Mouse (Mus musculus) right cerebral cortex, postnatal 36 days (tissue): ENCODE measurements around the gene Smurf2.
A peak's percentile ranks its signal among the peaks of the same experiment; 100 is the strongest.

ENCODE experiments used
- DNase-seq, 2 experiments: peaks; one replicate each; pipeline ENCODE4 v3.0.0; 2022; ENCODE audit warnings: low spot score in 2 of 2, mixed read lengths in 1 of 2

Gene Smurf2

DNA sequence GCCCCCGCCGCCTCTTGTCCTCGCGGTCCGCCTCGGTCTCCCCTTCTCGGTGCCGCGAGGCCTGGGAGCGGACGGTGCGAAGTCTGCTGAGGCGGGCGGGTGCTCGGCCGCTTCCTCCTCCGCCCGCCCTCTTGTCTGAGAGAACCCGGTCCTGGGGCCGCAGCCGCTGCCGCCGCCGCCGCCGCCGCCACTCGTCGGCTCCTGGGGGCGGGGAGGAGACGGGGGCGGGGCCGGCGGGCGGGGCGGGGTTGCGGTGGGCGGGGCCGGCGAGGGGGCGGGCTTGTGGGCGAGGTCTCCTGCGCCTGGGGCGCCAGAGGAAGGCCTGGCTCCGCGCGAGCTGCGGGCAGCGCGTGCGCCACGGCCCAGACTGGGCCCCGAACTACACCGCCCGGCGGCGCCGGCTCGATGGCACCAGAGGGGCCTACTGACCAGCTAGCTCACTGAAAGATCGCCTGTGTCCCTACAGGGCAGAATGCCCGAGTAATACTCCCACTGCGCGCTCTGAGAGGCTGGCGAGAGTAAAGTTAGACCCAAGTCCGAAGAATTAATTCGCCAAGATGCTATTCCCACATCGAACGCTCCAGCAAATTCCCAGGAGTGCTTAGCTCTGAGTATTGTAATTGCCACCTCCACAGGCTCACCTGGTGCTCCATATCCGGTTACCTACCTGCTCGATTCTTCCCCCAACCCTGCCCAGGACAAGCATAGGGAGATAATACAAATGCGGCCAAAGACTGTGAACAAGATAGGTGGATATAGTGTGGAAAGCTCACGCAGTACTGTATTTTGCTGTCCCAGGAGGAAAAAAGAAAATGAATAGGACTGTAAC lies at the start of gene Smurf2:
Gene Smurf2 (minus strand): TSS at position 165 of the 829 bp plus-strand sequence.
- peak; percentile 68 to 71 for DNase-seq

DNA sequence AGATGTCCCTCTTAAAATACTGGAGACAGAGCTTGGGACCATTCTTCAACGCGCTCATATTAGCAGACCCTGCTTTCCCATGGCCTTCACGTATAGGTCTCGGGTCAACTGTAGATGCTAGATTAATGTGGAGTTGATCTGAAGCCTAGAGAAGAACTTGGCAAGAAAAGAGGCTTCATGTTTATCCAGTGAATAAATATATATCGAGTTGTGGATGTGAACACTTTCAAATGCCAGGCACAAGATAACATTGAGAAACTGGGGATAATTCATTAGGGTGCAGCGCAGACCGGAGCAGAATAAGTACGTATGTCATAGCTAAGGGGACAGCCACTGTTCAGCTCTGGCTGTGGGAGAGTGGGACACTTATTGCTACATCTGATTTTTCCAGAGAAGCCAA lies 49.3 kb upstream of the Smurf2 start:
- no peak for DNase-seq

DNA sequence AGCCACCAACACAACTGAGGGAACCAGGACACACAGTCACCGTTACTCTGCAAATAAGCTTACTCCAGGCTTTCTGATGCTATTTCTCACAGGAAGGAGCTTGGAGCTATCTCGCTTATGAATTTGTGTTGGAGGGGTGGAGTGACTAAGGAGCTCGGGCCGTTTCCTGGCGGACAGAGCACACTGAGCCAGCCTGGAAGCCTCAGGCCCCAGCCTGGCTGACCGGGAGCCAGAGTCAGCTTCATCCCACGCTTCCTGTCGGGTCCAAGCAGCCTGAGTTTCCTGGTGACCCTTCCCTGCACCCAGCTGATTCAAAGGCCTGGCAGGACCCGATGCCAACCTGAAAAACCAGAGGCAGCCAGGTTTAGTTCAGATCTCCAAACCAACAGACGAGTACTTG lies 47.1 kb upstream of the Smurf2 start:
- no peak for DNase-seq

DNA sequence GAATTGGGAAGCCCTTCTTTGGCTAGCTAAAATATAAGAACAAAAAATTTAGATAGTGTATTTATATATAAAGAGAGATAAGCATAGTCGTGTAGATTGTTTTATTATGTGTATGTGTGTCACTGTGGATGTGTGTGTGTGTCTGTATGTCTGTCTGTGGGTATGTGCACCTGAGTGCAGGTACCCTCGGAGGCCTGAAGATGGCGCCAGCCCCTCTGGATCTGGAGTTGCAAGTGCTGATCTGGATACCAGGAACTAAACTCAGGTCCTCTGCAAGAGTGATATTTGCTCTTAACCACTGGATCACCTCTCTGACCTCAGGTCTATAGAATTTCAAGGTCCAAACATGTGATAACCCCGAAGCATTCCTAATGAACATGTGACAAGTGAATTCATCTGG lies 45.4 kb upstream of the Smurf2 start:
- no peak for DNase-seq

DNA sequence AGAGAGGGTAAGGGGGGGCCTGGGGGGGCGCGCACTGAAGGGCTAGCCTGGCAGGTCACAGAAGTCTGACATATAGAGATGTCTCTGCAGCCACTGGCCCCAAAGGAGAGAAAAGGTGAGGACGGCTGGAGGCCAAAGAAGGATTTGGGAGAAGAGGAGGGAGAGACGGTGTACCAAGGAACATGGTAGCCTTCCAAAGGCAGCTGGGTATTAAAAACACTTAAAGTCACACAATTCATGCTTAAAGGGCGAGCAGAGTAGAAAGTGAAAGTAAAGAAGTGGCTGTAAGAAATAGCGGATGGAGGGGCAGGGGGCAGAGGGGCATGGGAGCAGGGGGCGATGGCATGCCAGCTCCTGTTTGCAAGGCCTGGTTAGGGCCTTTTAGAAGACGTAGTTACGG lies 41.8 kb upstream of the Smurf2 start:
- no peak for DNase-seq

DNA sequence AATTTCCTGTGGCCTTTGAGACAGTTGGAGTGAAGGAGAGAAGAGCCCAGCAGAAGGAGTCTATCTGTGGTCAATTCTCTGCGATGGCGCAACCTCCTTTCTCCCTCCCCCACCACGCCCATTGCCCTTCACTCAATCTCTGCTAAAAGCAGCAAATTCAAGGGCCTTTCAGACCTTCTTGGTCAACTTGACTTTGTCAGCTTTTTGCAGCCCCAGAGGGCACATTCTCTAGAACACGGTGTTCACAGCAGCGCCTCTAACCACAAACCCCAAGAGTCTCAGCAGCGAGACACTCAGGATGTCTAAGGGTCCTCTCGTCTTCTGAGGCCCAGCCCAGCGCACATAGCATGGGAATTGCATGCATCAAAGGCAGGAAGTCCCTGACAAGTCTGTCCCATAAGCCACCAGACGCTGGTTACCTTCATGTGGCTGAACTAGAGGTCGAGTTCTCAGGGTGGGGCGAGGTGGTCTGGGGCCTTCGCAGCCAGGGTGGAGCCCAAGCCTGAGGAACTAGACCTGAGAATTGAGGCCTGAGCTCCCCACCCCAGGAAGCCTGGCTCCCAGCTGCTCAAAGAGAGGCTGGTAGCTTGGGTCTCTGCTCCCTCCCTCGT lies 41.1 kb upstream of the Smurf2 start:
- no peak for DNase-seq

DNA sequence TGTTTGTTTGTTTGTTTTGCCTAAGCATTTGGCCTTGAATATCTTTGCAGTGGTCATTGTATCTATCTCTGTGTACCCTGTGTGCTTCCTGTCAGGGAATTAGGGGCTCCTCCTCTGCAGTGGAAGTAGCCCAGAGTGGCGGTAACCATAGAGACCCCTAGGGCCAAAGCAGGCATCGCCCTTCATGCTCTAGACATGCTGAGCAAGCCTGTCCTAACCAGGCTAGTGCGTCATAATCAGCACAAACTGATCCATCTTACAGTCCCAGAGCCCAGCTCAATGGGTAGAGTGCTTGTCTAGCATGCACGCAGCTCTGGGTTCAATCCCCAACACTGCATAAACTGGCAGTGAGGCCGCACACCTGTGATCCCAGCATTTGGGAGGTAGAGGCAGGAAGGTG lies 38.6 kb upstream of the Smurf2 start:
- no peak for DNase-seq

DNA sequence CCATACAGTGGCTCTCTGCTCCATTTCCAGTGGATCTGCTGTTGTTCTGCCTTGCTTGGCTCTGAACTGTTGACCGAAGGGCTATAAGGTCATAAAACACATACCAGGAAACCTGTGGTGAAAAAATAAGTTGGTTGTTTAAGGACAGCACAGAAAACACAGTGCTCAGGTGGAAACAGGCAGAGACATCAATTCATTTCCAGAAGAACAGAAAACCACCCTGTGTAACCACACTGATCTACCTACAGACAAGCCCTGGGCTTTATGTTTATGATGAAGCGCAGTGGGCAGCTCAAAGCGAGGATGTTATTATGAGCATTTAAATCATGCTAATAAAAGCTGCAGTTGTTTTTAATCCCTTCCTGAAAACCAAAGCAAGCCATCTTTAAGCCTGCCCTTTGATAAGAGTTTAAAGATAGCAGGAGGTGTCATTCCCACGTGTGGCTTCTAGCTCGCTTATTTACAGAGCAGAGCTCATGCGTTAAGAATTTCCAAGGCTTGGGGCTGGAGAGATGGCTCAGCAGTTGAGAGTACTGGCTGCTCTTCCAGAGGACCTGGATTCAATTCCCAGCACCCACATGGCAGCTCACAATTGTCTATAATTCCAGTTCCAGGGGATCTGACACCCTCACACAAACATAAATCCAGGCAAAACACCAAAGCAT lies 38.0 kb upstream of the Smurf2 start:
- DNase-seq: no peak

DNA sequence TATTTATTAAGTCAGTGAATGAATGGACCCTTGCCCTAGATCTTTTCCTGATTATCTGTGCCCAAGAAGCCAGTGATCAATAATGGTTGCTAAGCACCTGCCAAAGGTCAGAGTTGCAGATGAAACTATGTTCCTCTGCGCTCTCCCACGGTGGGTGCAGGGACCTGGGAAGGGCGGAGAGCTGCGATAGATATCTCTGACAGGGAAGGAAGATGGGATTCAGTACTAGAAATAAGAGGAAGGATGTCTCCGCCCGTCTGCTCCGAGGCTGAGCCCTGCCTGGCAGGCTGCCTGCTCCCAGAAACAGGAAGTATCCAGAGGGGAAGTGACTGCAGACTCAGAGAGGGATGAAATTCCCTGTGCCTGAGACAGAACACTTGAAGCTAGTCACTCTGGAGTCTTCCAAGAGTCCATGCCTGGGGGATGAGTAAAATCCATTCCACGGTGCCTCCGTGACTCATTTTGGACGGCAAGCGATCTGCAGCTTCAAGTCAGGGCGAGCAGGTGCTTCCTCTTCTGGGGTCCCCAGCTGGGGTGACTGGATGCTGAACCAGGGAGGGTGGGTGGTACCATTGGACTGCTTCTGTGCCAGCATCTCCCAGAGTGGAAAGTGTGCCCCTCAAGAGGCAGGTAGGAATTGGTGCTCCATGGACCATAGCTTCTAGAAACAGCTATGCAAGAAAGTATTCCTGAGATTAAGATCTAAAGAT lies 36.9 kb upstream of the Smurf2 start:
- no peak for DNase-seq

DNA sequence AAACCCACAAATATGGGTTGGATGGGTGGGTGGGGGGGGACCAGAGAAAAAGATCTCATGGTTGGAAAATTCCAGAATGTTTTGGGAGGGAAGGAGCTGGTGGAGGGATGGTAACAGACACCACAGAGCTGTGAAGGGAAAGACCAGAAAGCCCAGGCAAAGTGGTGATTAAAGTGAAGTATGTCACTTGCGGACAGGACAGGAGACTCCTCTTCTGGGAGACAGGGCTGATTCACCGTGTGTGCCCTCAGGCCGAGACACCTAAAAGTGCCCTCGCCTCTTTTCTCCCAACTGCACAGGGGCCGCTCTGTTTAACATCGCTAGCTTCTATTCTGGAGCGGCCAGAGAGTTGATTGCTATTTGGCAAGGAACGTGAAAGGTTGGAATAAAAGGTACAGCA lies 34.1 kb upstream of the Smurf2 start:
- no peak for DNase-seq

DNA sequence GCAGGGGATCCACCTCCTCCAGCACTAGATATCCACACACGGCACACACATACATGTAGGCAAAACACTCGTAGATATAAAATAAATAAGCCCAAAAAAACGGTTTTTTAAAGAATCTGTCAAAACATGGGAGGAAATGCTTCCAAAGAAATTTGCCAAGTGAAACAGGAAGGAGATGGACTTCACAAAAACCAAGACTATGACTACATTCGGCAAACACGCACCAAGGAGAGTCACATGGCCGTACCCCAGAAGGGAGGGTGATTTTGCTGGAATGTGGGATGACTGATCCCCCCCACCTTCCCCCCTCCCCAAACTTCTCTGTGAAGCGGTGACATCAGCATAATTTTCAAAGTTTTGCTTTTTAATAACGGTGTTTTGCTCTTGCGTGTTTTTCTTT lies 33.6 kb upstream of the Smurf2 start:
- no peak for DNase-seq

DNA sequence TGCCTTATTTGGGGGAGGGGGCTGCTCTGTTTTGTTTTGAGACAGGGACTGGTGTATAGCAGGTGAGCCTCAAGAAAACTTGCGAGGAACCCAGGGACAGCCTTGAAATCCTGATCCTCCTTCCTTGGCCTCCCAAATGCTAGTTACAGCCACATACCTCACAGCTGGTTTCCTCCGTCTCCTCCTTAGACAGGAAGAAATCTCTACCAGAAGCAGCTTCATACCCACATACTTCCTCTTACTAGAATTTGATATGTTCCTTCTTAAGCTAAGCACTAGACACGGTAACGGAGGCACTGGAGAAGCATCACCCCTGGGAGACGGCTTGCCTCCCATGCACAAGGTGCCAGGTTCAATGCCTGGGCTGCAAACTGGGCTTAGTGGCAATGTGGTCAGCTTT lies 16.8 kb upstream of the Smurf2 start:
- DNase-seq: no peak

DNA sequence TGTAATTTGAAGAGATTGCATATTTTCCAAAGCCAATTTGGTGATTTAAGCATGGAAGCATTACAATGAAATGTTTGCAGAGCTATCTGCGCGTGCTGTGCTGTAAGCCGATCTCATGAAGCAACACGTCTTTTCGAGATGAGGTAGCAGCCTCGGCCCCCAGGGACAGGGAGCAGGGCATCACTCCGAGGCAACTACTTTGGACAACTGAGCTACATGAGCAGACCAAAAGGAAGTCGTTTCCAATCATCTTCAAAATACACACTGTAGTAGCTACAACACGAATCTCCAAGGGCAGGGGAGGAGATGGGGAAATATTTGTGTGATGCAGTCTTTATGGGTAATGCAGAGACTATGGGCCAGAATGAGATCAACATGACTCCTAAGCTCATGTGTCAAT lies 9.9 kb upstream of the Smurf2 start:
- DNase-seq: no peak

DNA sequence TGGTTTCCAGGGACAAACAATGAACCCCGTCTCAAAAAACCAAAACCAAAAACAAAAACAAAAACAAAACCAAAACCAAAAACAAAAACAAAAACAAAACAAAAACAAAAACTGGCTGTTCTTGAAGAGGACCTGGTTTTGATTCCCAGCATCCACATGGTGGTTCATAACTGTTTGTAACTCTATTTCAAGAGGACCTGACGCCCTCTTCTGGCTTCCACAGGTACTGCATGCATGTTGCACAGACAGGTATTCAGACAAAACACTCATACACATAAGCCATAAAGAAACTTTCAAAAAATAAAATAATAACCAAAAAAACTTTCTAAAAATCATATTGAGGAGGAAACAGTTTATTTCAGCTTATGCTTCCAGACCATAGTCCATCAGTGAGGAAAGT lies 8.4 kb upstream of the Smurf2 start:
- no peak for DNase-seq

DNA sequence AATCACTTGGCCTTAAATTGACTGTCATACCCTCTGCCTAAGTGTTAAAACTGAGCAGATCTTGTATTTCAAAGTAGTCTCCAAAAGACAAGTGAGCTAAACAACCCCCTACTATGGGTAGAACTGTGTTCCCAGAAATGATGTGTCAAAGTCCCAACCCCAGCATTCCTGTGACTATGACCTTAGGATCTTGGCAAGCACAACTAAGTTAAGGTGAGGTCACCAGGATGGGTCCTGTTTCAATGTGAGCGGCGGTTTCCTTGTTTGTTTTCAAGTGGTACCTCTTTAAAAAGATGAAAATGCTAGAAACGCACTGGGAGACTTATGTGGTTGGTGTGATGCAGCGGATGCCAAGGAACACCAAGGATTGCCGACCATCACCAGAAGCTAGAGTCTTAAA lies 7.4 kb upstream of the Smurf2 start:
- no peak for DNase-seq

DNA sequence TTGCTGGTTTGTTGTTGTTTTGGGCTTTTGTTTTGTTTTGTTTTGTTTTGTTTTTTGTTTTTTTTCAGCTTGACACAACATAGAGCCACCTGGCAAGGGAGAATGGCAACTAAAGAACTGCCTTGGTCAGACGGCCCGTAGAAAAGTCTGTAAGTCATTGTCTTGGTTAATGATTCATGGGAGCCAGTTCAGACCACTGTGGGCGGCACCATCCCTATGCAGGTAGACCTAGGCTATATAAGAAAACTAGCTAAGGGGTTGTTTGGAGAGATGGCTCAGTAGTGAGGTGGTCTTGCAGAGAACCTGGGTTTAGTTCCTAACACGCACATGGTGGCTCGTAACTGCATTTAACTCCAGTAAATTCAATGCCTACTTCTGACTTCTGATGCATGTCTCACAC lies 6.7 kb upstream of the Smurf2 start:
- DNase-seq: no peak

DNA sequence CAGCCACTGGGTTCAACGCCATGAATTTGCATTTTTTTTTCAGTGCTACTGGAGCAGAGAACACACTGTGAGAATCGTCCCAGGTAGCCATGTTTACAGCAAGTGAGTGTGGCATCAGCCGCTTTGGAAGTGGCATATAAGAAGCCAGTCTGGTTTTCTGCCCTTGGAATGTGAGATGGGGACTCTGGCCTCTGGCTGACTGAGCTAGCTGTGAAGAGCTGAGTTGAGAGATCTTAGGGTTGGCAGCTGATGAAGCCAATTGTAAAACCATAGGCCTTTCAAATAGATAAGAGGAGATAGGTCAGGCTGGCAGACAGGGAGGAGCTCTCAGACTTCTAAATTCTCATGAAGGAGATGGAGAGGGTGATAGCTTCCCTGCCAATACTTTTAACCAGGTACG lies 6.2 kb upstream of the Smurf2 start:
- DNase-seq: no peak

DNA sequence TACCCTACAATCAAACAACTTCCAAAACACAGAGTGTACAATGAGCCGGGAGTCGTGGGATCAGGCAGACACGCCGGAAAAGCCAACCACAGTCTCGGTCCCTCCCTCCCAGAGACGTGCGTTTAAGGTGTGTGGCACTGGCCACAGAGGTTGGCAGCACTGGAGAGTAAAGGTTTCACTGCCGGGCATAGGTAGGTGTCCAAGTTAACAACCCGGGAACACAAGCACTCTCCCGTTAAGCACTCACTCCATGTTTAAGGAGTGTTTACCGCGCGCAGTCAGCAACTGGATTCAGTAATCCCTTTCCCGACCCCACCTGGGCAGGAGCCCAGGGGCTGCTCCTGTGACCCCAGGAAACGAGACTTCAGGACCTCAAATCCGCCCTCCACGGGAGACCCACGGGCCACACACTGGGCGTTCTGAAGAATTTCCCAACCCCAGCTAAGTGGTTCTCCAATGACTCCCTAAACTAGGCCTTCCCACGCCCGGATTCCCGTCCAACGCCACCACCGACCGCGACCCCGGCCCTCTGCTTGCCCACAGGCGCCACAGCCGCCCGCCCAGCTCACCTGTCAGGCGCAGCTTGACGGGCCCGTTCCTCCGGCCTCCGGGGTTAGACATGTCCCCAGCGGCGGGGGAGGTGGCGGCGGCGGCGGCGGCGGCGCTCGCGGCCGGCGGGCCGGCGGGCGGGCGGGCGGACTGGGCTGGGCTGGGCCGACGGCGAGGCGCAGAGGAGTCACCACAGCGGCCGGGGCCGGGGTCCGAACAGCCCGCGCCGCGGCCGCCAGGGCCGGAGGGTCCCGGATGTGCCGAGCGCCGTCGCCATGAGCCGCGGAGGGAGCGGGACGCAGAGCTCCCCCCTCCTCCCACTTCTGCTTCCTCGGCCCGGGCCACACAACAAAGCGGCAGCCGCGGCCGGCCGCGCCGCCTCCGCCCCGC lies 634 bp downstream of the Smurf2 start:
- DNase-seq: peak; percentile 4 to 13

DNA sequence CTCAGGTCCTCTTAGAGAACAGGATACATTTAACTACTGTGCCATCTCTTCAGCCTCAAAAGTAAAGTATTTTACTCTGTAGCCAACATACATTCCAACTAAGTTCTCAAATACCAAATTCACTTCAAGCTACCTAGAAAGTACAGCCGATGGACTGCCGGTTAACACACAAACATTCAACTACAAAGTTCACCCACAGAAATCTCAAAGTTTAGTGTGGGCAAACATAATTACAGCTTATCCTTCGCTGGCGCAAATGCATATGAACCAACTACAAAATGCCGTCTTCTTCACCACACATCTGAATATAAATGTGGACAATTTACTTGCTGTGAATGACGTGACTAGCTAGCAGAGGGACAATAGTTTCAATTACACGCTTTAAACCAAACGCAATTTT lies 1.6 kb downstream of the Smurf2 start:
- no peak for DNase-seq

DNA sequence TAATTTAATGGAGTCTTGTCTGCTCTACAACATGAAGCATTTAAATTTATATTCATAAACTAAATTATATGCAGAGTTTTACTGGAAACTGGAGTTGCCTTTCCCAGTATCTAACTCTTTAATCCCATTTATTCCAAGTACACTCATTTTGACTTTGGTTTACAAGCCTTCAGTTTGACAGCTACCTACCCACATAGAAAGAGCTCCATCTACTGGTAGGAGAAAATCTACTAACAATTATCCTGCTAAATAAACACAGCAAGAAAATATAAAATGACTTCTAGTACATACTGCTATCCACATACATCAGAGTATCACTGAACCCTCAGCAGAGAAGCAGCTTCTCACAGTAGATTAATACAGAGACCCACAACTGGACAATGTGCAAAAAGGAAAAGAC lies 9.3 kb downstream of the Smurf2 start:
- DNase-seq: no peak

DNA sequence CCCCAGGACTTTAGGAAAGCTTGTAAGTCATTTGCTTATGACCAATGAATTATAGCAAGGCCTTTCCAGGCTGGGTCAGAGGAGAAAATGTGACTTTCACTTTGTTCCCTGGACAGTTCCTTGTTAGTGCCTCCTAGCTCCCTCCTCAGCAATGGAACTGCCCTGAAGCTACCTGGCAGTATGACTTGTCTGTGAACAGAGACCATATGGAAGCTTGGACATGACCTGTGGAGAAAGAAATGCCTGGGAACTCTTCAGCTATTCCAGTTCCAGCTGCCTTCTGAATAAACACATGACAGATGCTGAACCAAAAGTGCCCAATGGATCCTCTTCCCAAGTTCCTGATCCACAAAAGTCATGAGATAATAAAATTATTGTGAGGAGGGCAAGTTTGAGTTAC lies 12.5 kb downstream of the Smurf2 start:
- DNase-seq: no peak
